Mouse (Mus musculus) myocyte (in vitro differentiated cells): ENCODE measurements at regions not wholly inside any gene's neighbourhood (a gene's known extent, or its start where the extent isn't known, plus 50 kb on each side); places are given as distances from the start of the nearest gene placed in this dataset.

Experiments
- E2F4 ChIP-seq: IDR thresholded peaks from one replicate; pipeline ENCODE4 v1.6.1; 2011; ENCODE audit warnings: mild to moderate bottlenecking, control low read depth, moderate library complexity; ENCODE audit not compliant: insufficient read depth
- MAX ChIP-seq: IDR thresholded peaks from one replicate; pipeline ENCODE4 v1.6.1; 2011; ENCODE audit warnings: low read depth, mild to moderate bottlenecking, control low read depth
- MYOD1 ChIP-seq, 3 experiments: IDR thresholded peaks; one replicate each; pipeline ENCODE4 v1.6.1; 2011; ENCODE audit warnings: control low read depth in 2 of 3, low read depth in 2 of 3, mild to moderate bottlenecking in 2 of 3, moderate library complexity in 1 of 3; ENCODE audit not compliant: insufficient read length in 2 of 3, control insufficient read depth in 1 of 3
- MYOG ChIP-seq, 3 experiments: IDR thresholded peaks; one replicate each; pipeline ENCODE4 v1.6.1; 2011; ENCODE audit warnings: control low read depth in 2 of 3, low read depth in 2 of 3, mild to moderate bottlenecking in 2 of 3; ENCODE audit not compliant: insufficient read length in 2 of 3, control insufficient read depth in 1 of 3, insufficient read depth in 1 of 3
- POLR2A ChIP-seq: IDR thresholded peaks from one replicate; pipeline ENCODE4 v1.6.1; 2011; ENCODE audit warnings: low read depth, mild to moderate bottlenecking, control low read depth, moderate library complexity; ENCODE audit not compliant: insufficient read length
- POLR2AphosphoS2 ChIP-seq: IDR thresholded peaks from one replicate; pipeline ENCODE4 v1.6.1; 2011; ENCODE audit warnings: low read depth, control low read depth; ENCODE audit not compliant: insufficient read length
- REST ChIP-seq: IDR thresholded peaks from one replicate; pipeline ENCODE4 v1.6.1; 2011; ENCODE audit warnings: mild to moderate bottlenecking, control low read depth, moderate library complexity; ENCODE audit not compliant: insufficient read depth, insufficient read length
- SRF ChIP-seq: IDR thresholded peaks from one replicate; pipeline ENCODE4 v1.6.1; 2011; ENCODE audit warnings: low read depth; ENCODE audit not compliant: control insufficient read depth, insufficient read length
- TCF12 ChIP-seq: IDR thresholded peaks from one replicate; pipeline ENCODE4 v1.6.1; 2011; ENCODE audit warnings: mild to moderate bottlenecking, control low read depth; ENCODE audit not compliant: poor library complexity, insufficient read depth, severe bottlenecking
- TCF3 ChIP-seq: IDR thresholded peaks from one replicate; pipeline ENCODE4 v1.6.1; 2011; ENCODE audit warnings: low read depth, control low read depth; ENCODE audit not compliant: insufficient read length
- USF1 ChIP-seq: IDR thresholded peaks from one replicate; pipeline ENCODE4 v1.6.1; 2011; ENCODE audit warnings: low read depth, mild to moderate bottlenecking, control low read depth, moderate library complexity

DNA sequence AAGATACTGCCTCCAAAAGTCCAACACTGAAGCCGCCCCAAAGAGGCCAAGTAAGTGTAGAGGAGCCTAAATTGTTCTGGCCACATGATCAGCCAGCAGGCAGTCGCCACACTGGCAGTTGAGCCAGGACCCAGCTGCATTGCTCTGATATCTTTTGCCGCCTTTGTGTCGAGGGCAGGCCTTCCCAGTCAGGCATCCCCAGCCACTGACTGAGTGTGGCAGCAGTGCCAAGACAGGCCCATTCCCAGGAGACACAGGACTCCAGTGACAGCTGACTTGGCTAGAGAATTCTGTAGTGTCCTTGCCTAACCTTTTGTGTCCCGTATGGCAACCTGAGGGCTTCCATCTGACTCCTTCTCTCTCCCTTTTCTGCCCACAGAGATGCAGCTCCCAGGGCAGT is 296.4 kb upstream of the Rora start:
- TF ChIP-seq POLR2A = no peak
- no peak for TF ChIP-seq MAX
- TF ChIP-seq USF1 = no peak
- no peak for TF ChIP-seq E2F4
- no peak for TF ChIP-seq MYOD1 (IDR thresholded peaks at IDR 0.05; ENCODE audit: control insufficient read depth in 1 of 3, insufficient read length in 2 of 3, low read depth in 2 of 3)
- TF ChIP-seq TCF12 = no peak
- TF ChIP-seq POLR2AphosphoS2 = no peak
- TF ChIP-seq REST = no peak
- no peak for TF ChIP-seq TCF3
- TF ChIP-seq MYOG (IDR thresholded peaks at IDR 0.05; ENCODE audit: control insufficient read depth in 1 of 3, insufficient read depth in 1 of 3, insufficient read length in 2 of 3, low read depth in 2 of 3) = no peak
- TF ChIP-seq SRF = no peak
